Mouse (Mus musculus) hindbrain, embryonic 11.5 days (tissue): ENCODE data around the gene Gmds. TPM values are rescaled to one million over a fixed set of nuclear protein-coding genes. Genes with fewer than 3 reads are reported as not detected.

Experiments
- ATAC-seq: fragments of 200-750 bp; cut with Nextera tagmentation; 2 replicates; pipeline ENCODE4 v1.8.0; 2017; ENCODE audit warnings: mild to moderate bottlenecking, moderate TSS enrichment, moderate library complexity; ENCODE audit not compliant: low FRiP score
- DNase-seq: peaks from one replicate; pipeline ENCODE4 v3.0.0-alpha.2; 2015; ENCODE audit warnings: low spot score
- H3K27ac ChIP-seq: fragments of 300-500 bp; sonication (generic); 2 replicates; pipeline ENCODE4 v1.5.1; 2014; ENCODE audit warnings: mild to moderate bottlenecking, low read depth, low read length
- H3K27me3 ChIP-seq: fragments of 300-500 bp; sonication (generic); 2 replicates; pipeline ENCODE4 v1.6.1; 2014; ENCODE audit warnings: mild to moderate bottlenecking, low read length, moderate library complexity, mixed read lengths; ENCODE audit not compliant: control insufficient read depth, insufficient read depth
- H3K36me3 ChIP-seq: fragments of 300-500 bp; sonication (generic); 2 replicates; pipeline ENCODE4 v1.6.1; 2014; ENCODE audit warnings: mild to moderate bottlenecking, low read length, moderate library complexity, mixed read lengths; ENCODE audit not compliant: control insufficient read depth, insufficient read depth
- H3K4me1 ChIP-seq: fragments of 300-500 bp; sonication (generic); replicated peaks from 2 replicates; pipeline ENCODE4 v1.6.1; 2014; ENCODE audit warnings: low read length, mixed read lengths; ENCODE audit not compliant: control insufficient read depth, insufficient read depth
- H3K4me2 ChIP-seq: fragments of 300-500 bp; sonication (generic); replicated peaks from 2 replicates; pipeline ENCODE4 v1.6.1; 2014; ENCODE audit warnings: mild to moderate bottlenecking, low read depth, low read length
- H3K4me3 ChIP-seq: fragments of 300-500 bp; sonication (generic); 2 replicates; pipeline ENCODE4 v1.5.1; 2014; ENCODE audit warnings: low read depth, low read length
- H3K9ac ChIP-seq: fragments of 300-500 bp; sonication (generic); 2 replicates; pipeline ENCODE4 v1.6.1; 2014; ENCODE audit warnings: low read depth, low read length
- H3K9me3 ChIP-seq: fragments of 300-500 bp; sonication (generic); 2 replicates; pipeline ENCODE4 v1.6.1; 2016; ENCODE audit warnings: low read length; ENCODE audit not compliant: control insufficient read depth
- WGBS: fragments of 180-500 bp; shearing (Covaris S2); extraction: QIAGEN DNeasy Blood & Tissue Kit; methylation state at CpG from one replicate; pipeline ENCODE4 v1.1.7; 2014; 5-methylcytosine and 5-hydroxymethylcytosine counted together
- polyA plus RNA-seq: library from polyadenylated mRNA; unstranded; fragments of >200 nt; fragmentation: Nextera tagmentation; extraction: Ambion mirVana; gene quantifications from 2 replicates; pipeline ENCODE4 v1.2.1, GENCODE M21; 2014

Gmds gene
- polyA plus RNA-seq, 1 experiment from 2014 or later, result 32.1 TPM

GRCm38 (mm10) chr13:31823316-31823715 is 515.2 kb downstream of the Gmds start:
- 21% methylated on average over 5 of the region's 5 CpGs for WGBS
- H3K4me2 ChIP-seq, result no peak overlapping the region
- no peak overlapping the region for H3K4me3 ChIP-seq
- H3K4me1 ChIP-seq, result no peaks in the 10 kb centered on the region
- DNase-seq (no peak), ATAC-seq (no peak)
- H3K36me3 ChIP-seq, result no peaks in the 10 kb centered on the region
- no peak overlapping the region for H3K27ac ChIP-seq
- H3K9me3 ChIP-seq, result no peaks in the 10 kb centered on the region
- H3K27me3 ChIP-seq, result peaks cover 5% of the 10 kb centered on the region
- no peak overlapping the region for H3K9ac ChIP-seq

- H3K27ac ChIP-seq, result no peak overlapping the region
- H3K4me1 ChIP-seq, result no peaks in the 10 kb centered on the region
These were observed 517.5 kb downstream of the Gmds start for GRCm38 (mm10) chr13:31821050-31821449.

GRCm38 (mm10) chr13:31820587-31821017 is 517.9 kb downstream of the Gmds start:
- under 1% methylated on average over 16 of the region's 16 CpGs for WGBS
- Histone ChIP-seq H3K27me3 (peaks cover 16% of the 10 kb centered on the region), H3K9ac (no peak overlapping the region), H3K4me2 (peak overlapping the region; percentile 36), H3K4me1 (no peaks in the 10 kb centered on the region), H3K27ac (no peak overlapping the region), H3K36me3 (no peaks in the 10 kb centered on the region), H3K4me3 (0 out of 2 replicates have a peak overlapping the region, but pooled peaks have one; percentile 6), H3K9me3 (no peaks in the 10 kb centered on the region)
- peak; percentile 71 for DNase-seq
- ATAC-seq, result peak; percentile 81

More at GRCm38 (mm10) chr13:31821050-31821449, 517.5 kb downstream of the Gmds start:
- Histone ChIP-seq H3K4me3 (no peak overlapping the region), H3K4me2 (no peak overlapping the region), H3K36me3 (no peaks in the 10 kb centered on the region), H3K9me3 (no peaks in the 10 kb centered on the region), H3K27me3 (peaks cover 12% of the 10 kb centered on the region), H3K9ac (no peak overlapping the region)
- DNase-seq (no peak), ATAC-seq (no peak)
- WGBS, result 17% methylated on average over 6 of the region's 6 CpGs

GRCm38 (mm10) chr13:31819664-31820405 is 518.7 kb downstream of the Gmds start:
- no peak overlapping the region for H3K9ac ChIP-seq
- no peak overlapping the region for H3K27ac ChIP-seq
- no peak overlapping the region for H3K4me3 ChIP-seq
- peaks cover 24% of the 10 kb centered on the region for H3K27me3 ChIP-seq
- DNase-seq, result no peak
- no peak overlapping the region for H3K4me2 ChIP-seq
- no peak for ATAC-seq
- H3K9me3 ChIP-seq, result no peaks in the 10 kb centered on the region
- WGBS, result 28% methylated on average over 14 of the region's 14 CpGs
- H3K36me3 ChIP-seq, result no peaks in the 10 kb centered on the region
- no peaks in the 10 kb centered on the region for H3K4me1 ChIP-seq

GRCm38 (mm10) chr13:31818337-31818736 is 520.2 kb downstream of the Gmds start:
- no peak for DNase-seq
- H3K4me3 ChIP-seq, result no peak overlapping the region
- ATAC-seq, result no peak
- H3K36me3 ChIP-seq, result no peaks in the 10 kb centered on the region
- WGBS, result 55% methylated on average over 7 of the region's 7 CpGs
- H3K27ac ChIP-seq, result no peak overlapping the region
- H3K4me2 ChIP-seq, result no peak overlapping the region
- H3K9me3 ChIP-seq, result no peaks in the 10 kb centered on the region
- H3K4me1 ChIP-seq, result no peaks in the 10 kb centered on the region
- peaks cover 37% of the 10 kb centered on the region for H3K27me3 ChIP-seq
- H3K9ac ChIP-seq, result no peak overlapping the region

- no peak overlapping the region for H3K4me3 ChIP-seq
- H3K36me3 ChIP-seq, result no peaks in the 10 kb centered on the region
- no peak for ATAC-seq
- H3K4me1 ChIP-seq, result 0 out of 2 replicates have a peak, but pooled peaks cover 2% of the 10 kb centered on the region
- DNase-seq, result peak; percentile 38
- no peaks in the 10 kb centered on the region for H3K9me3 ChIP-seq
- no peak overlapping the region for H3K27ac ChIP-seq
- no peak overlapping the region for H3K4me2 ChIP-seq
- peaks cover 65% of the 10 kb centered on the region for H3K27me3 ChIP-seq
- 13% methylated on average over 14 of the region's 15 CpGs for WGBS
- no peak overlapping the region for H3K9ac ChIP-seq
These were observed 523.0 kb downstream of the Gmds start for GRCm38 (mm10) chr13:31815383-31816003.

- no peak for DNase-seq
- 32% methylated on average over 2 of the region's 2 CpGs for WGBS
- H3K27ac ChIP-seq, result no peak overlapping the region
- H3K4me3 ChIP-seq, result no peak overlapping the region
- no peak overlapping the region for H3K9ac ChIP-seq
- H3K4me2 ChIP-seq, result no peak overlapping the region
- H3K9me3 ChIP-seq, result no peaks in the 10 kb centered on the region
- peaks cover 76% of the 10 kb centered on the region for H3K27me3 ChIP-seq
- ATAC-seq, result no peak
- H3K36me3 ChIP-seq, result no peaks in the 10 kb centered on the region
- H3K4me1 ChIP-seq, result 0 out of 2 replicates have a peak, but pooled peaks cover 5% of the 10 kb centered on the region
These were observed 525.8 kb downstream of the Gmds start for GRCm38 (mm10) chr13:31812701-31813100.

- H3K9ac ChIP-seq, result peak overlapping the region; percentile 50
- ATAC-seq, result no peak
- peaks cover 85% of the 10 kb centered on the region for H3K27me3 ChIP-seq
- H3K4me1 ChIP-seq, result 0 out of 2 replicates have a peak, but pooled peaks cover 8% of the 10 kb centered on the region
- H3K27ac ChIP-seq, result peak overlapping the region; percentile 42; the same call in 1 of the 2 replicates
- peak overlapping the region; percentile 39 for H3K4me2 ChIP-seq
- H3K36me3 ChIP-seq, result no peaks in the 10 kb centered on the region
- WGBS, result 3% methylated on average over 39 of the region's 44 CpGs
- DNase-seq, result no peak
- H3K9me3 ChIP-seq, result no peaks in the 10 kb centered on the region
- H3K4me3 ChIP-seq, result peak overlapping the region; percentile 39
These were observed 527.0 kb downstream of the Gmds start for GRCm38 (mm10) chr13:31811542-31812021.
